Mouse (Mus musculus): ENCODE measurements around the gene Ankrd23.
"Not testable (repeated sequence)": the region's sequence is repeated elsewhere in the genome, so short reads cannot be mapped to it uniquely, and the experiment has no call there.

Gene Ankrd23

DNA sequence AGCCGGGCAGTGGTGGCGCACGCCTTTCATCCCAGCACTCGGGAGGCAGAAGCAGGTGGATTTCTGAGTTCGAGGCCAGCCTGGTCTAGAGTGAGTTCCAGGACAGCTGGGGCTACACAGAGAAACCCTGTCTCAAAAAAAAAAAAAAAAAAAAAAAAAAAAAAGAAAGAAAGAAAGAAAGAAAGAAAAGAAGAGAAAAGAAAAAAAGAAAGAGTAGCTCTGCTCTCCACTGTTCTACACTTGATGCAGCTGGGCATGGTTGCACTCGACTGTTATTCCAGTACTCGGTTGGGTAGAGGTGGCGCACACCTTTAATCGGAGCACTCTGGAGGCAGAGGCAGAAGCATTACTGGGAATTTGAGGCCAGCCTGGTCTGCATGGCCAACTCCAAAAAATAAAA lies at the start of gene Ankrd23:
Gene Ankrd23, minus strand, starts transcription at position 101 of the 400 bp plus-strand sequence.
- DNase-seq (ENCODE audit: low spot score), result not testable (repeated sequence)

DNA sequence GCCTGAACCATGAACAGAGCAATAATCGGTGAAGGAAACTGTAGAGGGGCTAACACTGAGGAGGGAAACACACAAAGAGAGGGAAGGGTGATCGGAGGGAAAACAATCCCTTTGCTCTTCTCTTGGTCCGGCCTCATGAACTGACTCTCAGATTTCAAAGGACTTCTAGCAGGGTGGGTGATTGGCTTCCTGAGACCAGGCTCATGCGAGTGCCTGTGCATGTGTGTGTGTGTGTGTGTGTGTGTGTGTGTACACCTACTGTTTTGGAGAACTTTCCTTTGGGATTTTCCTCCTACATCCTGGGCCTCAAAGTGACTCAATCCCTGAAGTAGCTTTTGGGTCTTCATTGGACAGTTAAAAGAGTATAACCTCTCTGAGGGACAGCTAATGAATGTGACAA lies 49.6 kb upstream of the Ankrd23 start:
- DNase-seq (ENCODE audit: low spot score), result no peak

DNA sequence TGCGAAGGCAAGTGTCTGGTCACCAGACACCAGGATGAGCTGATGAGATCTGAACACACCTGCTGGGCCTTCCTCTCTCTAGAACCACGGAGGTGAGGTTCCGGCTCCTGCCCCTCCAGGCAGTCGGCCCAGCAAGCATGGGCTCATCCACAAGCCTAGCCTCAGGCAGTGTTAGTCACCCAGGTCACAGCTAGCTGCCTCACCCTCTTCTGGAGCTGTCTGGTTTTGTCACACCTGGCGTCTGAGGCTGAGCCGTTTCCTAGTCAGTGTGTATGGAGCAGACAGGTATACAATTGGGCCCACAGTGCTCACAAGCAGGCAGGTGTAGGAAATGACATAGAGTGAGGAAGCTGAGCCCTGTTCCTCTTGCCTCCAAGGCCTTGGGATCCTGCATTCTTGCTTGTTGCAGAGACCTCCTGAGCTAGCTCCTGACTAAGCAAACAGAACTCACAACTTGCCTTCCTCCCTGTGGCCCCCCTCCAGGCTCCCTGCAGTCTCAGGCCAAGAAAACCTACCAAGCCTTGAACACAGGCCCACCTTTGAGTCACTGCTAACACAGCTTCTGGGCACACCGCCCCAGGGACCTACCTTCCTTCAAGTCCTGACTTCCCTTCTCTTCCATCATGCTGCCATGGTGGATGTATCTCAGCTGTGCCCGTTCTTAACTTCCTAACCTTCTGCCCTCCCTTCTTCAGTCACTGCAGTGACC lies 46.9 kb upstream of the Ankrd23 start:
- DNase-seq (ENCODE audit: low spot score), result no peak

DNA sequence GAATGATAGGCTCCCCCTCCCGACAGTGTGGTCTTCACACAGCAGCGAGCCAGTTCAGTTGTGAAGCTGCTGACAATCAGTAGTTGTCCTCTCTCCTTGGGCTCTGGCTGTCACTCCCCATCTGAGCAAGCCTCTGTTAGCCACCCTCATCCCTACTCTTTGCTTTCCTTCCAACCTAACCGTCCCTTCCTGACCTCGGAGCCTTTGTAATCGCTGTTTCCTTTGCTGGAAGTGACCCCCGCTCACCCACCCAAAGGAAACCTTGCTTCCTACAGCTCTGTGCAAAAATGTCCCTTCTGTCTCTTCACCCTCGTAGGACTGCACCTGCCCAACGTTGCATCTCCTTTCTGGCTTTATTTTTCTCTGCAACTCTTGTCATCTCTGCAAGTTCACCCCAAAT lies 45.5 kb upstream of the Ankrd23 start:
- no peak for DNase-seq (ENCODE audit: low spot score)

DNA sequence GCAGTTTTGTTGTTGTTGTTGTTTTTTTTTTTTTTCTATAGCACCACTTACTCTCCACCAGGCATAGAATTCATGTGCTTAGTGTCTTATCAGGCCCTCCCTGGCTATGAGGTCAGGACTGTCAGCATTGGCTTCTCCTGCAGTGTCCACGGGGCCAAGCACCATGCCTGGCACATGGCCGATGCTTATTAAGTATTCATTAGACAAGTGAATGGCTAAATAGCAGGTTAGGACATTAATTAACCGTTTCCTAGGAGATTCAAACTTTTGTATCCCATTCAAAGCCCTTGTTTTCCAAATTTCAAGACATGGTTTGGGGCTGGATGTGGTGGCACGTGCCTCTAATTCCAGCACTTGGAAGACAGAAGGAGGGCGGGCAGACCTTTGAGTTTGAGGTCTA lies 44.6 kb upstream of the Ankrd23 start:
- DNase-seq (ENCODE audit: low spot score), result no peak

DNA sequence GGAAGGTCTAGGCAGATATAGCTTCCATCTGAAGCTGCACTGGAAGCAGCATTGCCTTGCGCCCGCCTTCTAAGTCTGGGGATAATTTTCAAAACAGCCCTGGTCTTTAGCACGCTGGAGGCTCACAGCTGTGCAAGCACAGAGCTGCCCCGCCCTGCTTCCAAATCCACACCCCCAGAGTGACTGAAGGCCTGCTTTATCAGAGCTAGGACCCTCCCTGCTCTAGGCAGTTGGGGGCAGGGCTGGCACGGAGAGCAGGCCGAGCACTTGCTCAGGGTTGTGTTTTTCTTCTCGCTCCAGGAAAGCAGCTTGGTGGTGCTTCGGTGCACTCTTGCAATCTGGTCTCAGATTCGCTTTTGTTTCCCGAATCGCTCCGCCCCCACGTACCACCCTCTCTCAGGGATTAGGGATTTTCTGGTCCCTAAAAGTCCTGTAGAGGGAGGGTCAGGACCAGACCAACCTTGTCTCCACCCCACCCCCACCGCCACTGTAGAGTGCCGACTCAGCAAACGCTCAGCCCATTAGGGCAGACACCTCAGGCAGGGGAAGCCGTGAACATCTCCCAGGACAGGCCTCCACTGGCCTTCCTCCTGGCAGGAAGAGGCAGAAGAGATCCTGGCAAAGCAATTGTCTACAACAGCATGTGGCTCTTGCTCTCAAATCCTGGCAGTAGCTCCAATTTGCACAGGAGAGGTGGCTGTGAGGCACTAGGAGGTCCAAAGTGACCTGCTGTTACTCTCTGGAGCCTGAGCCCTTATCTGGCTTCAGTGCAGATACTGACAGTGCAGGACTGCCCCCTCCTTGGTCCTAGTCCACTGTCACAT lies 43.9 kb upstream of the Ankrd23 start:
- DNase-seq (ENCODE audit: low spot score), result no peak

DNA sequence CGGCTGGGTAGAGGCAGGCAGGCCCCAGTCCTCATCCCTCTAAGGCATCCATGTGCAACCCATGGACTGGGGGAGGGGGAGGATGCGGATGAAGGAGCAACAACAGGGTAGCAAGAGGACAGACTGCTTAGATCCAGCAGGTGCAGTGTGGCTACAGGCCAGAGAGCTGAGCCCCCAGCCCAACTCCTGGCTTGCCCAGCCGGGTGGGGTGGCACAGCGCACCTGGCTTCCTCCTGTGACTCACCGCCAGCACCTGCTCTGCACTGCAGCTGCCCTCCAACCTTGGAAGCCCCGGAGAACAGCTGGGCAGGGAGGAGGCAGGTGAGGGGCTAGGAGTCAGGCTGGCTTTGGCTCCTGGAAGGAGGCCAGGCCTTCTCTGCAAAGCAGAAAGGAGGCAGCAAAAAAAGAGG lies 43.3 kb upstream of the Ankrd23 start:
- no peak for DNase-seq (ENCODE audit: low spot score)

DNA sequence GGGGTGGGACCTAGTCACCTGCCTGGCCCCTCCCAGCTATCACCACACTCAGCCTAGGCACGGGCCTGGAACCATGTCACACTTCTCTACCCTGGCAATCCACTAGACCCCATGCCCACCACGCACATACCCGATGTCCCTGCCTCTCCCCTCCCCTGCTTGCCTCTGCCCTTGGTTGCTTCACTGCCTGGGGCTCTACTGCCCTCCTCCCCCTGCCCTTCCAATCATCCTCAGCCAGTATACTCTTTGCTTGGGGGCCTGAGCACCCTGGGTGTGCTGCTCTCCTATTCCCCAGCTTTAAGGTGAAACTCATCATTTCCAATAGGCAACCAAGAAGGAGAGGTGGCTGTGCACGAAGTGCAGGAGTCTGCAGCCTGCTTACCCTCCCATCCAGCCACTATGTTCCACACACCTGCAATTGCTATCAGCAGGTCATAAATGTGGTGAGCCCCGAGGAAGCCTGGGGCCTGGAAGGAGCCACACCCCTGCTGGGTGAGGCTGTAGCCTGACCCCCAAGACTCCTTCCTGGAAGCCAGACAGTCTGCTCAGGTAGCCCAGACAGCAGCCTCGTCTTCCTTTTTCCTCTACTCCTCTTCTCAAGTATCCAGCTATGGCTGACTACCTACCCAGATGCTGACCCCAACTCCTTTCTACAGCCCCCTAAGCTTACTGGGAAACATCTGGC lies 40.5 kb upstream of the Ankrd23 start:
- DNase-seq (ENCODE audit: low spot score), result no peak

DNA sequence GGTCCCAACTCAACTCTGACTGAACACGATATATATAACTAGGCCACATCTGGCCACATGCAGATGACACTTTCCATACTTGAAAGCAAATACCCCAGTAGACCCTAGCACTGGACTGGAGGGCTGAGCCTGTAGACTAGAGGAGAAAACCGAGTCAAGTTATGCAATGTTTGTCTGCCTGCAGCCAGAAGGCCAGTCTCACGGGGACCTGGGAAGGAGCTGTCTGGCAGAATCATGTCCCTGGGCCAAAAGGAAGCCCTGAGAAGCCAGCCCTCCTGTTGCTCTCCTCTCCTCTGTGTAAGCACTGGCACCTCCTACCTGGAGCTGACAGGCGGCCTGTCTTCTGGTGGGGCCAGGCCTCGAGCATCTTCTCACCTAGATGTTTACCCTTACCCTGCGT lies 38.7 kb upstream of the Ankrd23 start:
- DNase-seq (ENCODE audit: low spot score), result no peak

DNA sequence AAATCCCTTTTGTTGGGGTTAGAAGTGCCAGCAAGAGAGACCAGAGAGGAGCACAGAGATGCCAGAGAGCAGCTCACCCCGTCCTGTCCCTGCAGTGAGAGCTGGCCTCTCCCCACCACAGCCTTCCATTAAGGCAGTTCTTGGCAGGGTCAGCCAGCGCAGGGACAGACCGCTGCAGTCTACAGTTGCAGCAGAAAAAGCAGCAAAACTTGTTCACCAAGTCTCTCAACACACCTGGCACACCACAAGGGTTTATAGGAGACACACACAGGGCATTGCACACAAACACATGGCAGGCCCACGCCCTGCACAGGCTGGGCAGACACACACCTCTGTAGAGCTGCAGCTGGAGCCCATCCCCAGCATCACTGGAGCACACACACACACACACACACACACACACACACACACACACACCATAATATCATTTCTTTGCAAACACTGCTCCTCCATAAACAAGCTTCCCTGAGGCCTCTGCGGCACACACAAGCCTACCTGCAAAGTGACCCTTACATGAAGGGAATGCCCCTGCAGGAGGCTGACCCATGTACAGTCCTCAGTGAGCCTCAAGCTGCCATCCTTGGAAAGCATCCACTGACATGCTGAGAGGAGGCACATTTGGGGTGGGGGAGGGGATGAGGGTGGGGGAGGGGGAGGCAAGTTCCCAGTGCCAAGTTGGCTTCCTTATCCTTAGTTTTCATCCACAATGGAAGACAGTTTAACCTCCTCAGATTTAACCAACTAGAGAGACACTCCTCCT lies 37.7 kb upstream of the Ankrd23 start:
- no peak for DNase-seq (ENCODE audit: low spot score)

DNA sequence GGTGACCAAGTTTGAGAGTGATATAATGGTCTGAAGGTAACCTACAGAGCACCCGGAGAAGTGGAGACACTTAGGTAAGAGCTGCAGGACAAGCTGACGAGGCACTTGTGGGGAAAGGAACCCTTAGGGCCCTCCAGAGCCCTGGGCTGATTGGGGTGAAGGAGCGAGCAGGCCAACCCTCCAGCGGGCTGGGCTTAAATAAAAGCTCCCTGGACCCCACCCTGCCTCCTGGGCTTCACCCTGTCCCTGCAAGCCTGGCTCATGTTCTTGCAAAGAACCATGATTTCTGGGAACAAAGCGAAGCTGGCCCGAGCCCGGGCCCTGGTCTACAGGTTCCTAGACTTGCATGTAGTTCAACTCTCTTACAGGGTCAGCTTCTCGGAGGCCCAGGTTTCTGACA lies 36.8 kb upstream of the Ankrd23 start:
- no peak for DNase-seq (ENCODE audit: low spot score)

DNA sequence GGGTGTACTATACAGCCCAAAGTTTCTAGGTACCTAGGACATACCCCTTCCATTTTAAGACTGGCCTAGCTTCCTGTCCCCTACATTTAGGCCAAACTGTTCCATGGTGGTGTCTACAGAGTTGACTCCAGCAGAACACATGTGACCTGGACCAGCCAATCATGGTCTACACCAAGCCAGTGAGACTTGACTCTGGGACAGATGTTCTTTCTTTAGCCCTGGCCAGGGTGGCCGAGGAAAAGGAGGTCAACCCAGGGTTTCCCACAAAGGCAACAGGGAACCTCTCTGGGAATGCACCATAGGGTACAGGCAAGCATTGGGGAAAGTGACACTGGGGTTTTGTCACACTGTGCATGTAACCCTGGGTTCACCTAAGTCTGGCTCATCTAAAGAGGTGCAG lies 36.0 kb upstream of the Ankrd23 start:
- no peak for DNase-seq (ENCODE audit: low spot score)

DNA sequence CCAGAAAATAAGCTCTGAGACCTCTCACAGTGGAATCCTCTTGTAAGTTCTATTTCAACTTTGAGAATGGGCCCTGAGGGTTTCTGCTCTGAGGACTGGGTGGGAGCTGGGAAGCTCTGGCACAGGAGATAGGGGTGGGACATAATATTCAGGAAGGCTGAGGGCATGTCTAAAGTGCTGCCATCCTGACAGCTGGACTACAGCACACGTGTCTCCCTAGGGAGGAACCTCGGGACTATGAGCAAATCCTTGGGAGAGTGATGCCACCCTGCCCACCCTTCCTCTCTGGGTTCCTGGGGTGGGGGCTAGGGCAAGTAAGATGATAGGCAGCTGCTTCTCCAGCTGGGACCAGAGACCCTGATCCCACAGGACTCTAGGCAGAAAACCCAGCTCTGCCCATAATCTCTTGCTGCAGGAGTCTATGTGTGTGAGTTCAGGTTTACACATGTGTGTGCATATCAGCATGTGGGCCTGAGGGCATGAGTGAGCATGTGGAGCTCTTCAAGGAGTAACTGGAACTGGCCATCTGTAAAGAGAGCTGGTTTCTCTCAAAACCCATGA lies 35.5 kb upstream of the Ankrd23 start:
- DNase-seq (ENCODE audit: low spot score), result no peak

DNA sequence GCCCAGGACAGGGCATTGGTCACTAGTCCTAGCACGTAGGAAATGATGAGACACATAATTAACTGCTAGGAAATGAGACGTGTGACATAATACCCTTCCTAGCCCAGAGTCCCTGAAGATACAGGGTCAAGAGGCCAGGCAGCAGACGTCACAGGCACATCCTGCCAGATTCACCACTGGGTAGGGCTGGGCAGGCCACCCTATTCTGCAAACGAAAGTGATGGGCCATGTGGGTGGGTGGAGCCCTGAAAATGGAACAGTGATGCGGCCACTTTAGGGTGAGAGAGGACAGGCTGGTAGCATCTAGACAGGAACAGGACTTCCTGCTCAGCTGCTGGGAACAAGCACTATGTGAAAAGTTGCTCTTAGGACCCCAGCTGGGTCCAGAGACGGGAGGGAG lies 34.9 kb upstream of the Ankrd23 start:
- peak; percentile 85 for DNase-seq (ENCODE audit: low spot score)

DNA sequence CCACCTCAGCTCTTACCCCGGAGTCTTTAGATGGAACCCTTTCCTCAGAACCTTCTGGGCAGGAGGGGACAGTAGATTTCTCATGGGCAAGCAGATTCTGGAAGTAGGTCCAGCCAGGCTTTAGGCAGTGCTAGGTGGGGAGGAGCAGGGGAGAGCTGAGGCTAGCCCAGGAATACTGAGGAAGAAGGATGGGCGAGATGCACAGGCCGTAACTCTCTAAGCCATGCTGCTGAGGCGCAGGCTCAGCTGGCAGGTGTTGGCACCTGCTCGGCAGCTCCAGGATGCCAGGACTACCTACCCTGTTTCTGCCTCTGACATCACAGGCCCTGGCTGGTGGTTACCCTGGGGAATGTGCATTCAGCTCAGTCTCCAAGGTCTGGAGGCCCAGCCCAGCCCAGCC lies 33.6 kb upstream of the Ankrd23 start:
- DNase-seq (ENCODE audit: low spot score), result no peak

DNA sequence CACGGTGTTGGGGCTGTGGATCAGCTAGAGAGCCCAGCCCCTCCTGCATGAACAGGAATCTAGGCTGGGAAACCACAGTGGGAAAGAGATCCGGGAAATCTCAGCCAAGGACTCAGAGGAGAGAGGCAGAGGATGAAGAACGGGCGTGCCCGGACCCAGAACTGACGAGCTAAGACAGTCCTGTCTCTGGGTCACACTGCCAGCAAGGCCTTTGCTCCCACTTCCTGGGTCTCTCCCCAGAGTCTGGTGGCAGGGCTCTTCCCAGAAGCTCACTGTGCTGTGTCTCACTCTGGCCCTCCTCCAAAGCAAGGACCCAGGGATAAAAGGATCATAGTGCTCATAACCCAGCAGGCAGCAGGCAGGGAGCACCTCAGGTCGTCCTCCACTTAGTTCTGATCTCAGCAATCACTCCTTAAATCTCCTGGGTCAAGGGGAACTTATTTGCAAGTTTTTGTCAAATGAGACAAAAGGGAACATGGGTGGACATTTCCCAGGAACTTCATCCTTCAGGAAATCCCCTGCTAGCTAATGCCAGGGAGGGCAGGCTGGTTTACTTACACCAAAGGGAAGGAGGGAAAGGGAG lies 33.1 kb upstream of the Ankrd23 start:
- DNase-seq (ENCODE audit: low spot score), result no peak

DNA sequence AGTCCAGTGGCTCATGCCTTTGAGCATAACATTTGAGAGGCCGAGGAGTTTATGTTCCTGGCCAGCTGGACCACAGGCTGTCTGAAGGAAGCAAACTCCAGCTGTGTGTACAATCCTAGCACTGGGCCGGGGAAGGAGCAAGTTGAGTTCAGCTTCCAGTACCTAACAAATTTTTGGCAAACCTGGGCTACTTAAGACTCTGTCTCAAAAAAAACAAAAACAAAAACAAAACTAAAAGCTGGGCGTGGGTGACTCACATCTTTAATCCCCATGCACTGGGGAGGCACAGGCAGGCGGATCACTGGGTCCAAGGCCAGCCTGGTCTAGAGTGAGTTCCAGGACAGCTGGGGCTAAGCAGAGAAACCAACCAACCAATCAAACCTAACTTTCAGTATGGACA lies 32.1 kb upstream of the Ankrd23 start:
- DNase-seq (ENCODE audit: low spot score), result no peak

DNA sequence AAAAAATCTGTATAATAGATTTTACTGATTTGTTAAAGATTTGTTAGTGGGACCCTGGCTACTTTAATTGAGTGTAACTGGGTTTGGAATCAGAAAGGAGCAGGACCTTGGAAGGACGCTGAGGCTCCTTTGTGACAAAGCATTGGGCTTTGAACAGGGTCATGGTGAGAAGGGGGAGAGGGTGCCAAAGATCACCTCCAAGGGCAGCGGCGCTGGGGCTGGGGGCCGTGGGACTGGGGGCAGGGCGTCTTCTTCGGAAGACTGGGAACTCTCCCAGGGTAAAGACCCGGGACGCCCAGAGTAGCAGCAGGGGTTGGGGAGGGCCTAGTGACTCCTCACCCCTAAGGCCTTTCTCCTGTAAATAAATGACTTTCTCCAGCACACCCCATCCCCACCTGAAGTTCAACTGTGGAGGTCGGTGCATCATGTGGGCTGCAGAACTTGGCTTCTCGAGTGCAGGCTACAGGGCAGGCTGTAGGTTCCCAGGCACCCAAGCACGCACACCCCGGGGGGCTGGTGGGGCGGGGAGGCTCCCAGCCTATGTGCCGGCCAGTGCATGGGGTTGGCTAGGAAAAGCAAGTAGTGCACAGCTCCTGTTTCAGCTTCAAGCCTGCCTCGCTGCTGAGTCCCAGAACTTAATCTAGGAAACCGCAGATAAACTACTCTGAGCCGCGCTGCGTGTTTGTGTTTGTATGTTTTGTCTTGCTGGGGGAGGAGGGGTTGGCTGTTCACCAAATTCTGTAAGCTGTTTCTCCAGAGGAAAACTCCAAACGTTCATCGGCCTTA lies 31.3 kb upstream of the Ankrd23 start:
- no peak for DNase-seq (ENCODE audit: low spot score)

DNA sequence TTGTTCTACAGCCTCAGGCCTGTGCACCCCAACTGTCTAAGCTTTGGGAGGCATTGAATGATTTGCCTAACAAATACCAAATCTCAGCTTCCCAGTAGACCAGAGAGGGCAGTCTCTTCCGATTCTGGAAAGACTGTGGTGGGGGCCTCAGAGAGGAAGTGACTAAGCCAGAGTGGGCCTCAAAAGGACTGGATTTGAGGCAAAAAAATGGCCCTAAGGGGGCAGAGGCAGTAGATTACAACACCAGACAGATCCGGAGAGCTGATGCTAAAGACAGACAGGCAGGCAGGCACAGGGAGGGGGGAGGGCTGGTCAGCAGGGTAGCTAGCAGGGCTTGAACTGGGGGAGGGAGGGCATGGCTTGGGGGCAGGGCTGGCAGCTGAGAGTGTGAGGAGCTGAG lies 29.7 kb upstream of the Ankrd23 start:
- no peak for DNase-seq (ENCODE audit: low spot score)

DNA sequence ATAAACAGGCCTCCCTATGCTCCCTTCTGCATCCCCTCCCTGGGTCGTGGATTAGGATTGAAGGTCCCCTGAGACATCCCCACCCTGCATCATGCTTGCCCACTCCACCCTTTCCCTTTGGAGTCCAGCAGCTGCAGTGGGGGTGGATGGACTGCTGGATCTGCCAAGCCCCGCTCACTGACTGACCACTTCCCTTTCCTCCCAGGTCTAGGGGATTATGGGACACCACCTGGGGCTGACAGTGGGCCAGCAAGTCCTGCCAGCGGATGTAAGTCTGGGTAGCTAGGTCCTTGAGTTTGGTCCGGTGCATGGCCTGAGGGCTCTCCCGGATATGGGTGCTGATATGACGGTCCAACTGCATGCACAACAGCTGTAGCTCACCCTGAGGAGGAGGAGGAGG lies 27.4 kb upstream of the Ankrd23 start:
- no peak for DNase-seq (ENCODE audit: low spot score)

DNA sequence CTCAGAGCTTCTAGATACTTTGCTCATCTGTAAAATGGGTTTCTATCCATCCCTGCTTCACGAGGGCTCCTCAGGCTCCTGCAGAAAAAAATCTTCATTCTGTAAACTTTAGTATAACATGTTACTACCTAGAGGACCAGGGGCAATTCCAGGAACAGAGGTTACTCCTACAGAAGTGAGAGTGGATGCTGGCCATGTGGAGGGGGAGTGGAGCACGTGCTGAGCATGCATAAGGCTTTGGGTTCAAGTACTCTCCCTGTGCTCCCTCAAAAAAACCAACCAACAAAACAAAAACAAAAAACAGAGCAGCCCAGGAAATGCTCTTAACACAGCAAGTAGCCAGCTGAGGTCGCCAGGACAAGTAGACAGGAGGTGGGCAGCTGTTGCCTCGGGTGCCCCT lies 26.9 kb upstream of the Ankrd23 start:
- DNase-seq (ENCODE audit: low spot score), result no peak
